Mouse (Mus musculus): ENCODE data around the gene Sh3bgrl2. TPM values are rescaled to one million over a fixed set of nuclear protein-coding genes. Genes with fewer than 3 reads are reported as not detected.

The Sh3bgrl2 gene
- total and polyA plus RNA-seq, 3 experiments: 2.6 to 10.1 (median 3.7) TPM

- TF ChIP-seq EP300 (IDR thresholded peaks at IDR 0.05; ENCODE audit: insufficient read depth, low read depth, low read length) (no peak), CTCF (IDR thresholded peaks at IDR 0.05) (no peak), POLR2A (IDR thresholded peaks at IDR 0.05; ENCODE audit: insufficient read depth, low read depth, low read length) (no peak)
- WGBS: 81% methylated on average over 13 of the region's 13 CpGs
- Histone ChIP-seq H3K36me3 (ENCODE audit: control insufficient read depth, insufficient read depth, low read length) (no peaks in the 10 kb centered on the region), H3K4me1 (ENCODE audit: control insufficient read depth, insufficient read depth, low read length) (peaks cover 1% of the 10 kb centered on the region; the same call in 1 of the 2 replicates), H3K4me3 (no peak overlapping the region), H3K79me2 (replicated peaks; ENCODE audit: control insufficient read depth, insufficient read depth, low read length) (no peaks in the 10 kb centered on the region), H3K27ac (no peak overlapping the region), H3K9ac (ENCODE audit: low read depth, low read length) (no peak overlapping the region), H3K27me3 (ENCODE audit: control insufficient read depth, insufficient read depth, low read length) (no peaks in the 10 kb centered on the region)
- intact Hi-C loops (cut with DNase I): no loop called here
- DNase-seq: no peak
Observed at GRCm38 (mm10) chr9:83596646-83597481, 48.7 kb downstream of the Sh3bgrl2 start.

DNA sequence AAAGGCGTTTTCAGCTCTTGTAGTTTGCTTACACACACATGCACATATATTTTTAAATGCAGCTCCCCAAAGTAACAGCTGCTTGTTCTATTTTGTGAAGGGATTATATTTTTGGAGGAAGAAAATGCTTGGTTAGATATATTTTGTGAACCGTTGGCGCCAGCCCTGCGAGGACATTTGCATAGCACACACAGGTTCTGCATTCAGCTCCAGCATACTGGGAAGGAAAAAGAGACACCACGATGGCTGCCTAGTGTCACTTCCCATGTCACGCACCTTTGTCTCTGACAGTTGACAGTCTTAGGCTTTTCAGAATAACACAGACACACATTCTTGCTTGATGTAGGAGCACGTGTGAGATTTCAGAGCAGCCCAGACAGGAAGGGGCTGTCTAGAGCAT is 49.9 kb downstream of the Sh3bgrl2 start:
- peaks cover 1% of the 10 kb centered on the region; the same call in 1 of the 2 replicates for H3K4me1 ChIP-seq (ENCODE audit: control insufficient read depth, insufficient read depth, low read length)
- no peaks in the 10 kb centered on the region for H3K36me3 ChIP-seq (ENCODE audit: control insufficient read depth, insufficient read depth, low read length)
- WGBS: 74% methylated on average over 7 of the region's 7 CpGs
- H3K9ac ChIP-seq (ENCODE audit: low read depth, low read length): no peak overlapping the region
- DNase-seq: no peak
- H3K4me3 ChIP-seq: no peak overlapping the region
- no peak overlapping the region for H3K27ac ChIP-seq
- H3K27me3 ChIP-seq (ENCODE audit: control insufficient read depth, insufficient read depth, low read length): no peaks in the 10 kb centered on the region
- intact Hi-C loops (cut with DNase I): no loop called here
- TF ChIP-seq POLR2A (IDR thresholded peaks at IDR 0.05; ENCODE audit: insufficient read depth, low read depth, low read length) (no peak), EP300 (IDR thresholded peaks at IDR 0.05; ENCODE audit: insufficient read depth, low read depth, low read length) (no peak), CTCF (IDR thresholded peaks at IDR 0.05) (no peak)
- H3K79me2 ChIP-seq (replicated peaks; ENCODE audit: control insufficient read depth, insufficient read depth, low read length): no peaks in the 10 kb centered on the region

GRCm38 (mm10) chr9:83599505-83599904 is 51.4 kb downstream of the Sh3bgrl2 start:
- Histone ChIP-seq H3K4me3 (no peak overlapping the region), H3K27ac (no peak overlapping the region), H3K4me1 (ENCODE audit: control insufficient read depth, insufficient read depth, low read length) (peaks cover 1% of the 10 kb centered on the region; the same call in 1 of the 2 replicates), H3K27me3 (ENCODE audit: control insufficient read depth, insufficient read depth, low read length) (no peaks in the 10 kb centered on the region), H3K79me2 (replicated peaks; ENCODE audit: control insufficient read depth, insufficient read depth, low read length) (no peaks in the 10 kb centered on the region), H3K9ac (ENCODE audit: low read depth, low read length) (no peak overlapping the region), H3K36me3 (ENCODE audit: control insufficient read depth, insufficient read depth, low read length) (no peaks in the 10 kb centered on the region)
- intact Hi-C loops (cut with DNase I): no loop called here
- WGBS: 32% methylated on average over 6 of the region's 6 CpGs
- TF ChIP-seq EP300 (IDR thresholded peaks at IDR 0.05; ENCODE audit: insufficient read depth, low read depth, low read length): no peak
- no peak for TF ChIP-seq POLR2A (IDR thresholded peaks at IDR 0.05; ENCODE audit: insufficient read depth, low read depth, low read length)
- TF ChIP-seq CTCF (IDR thresholded peaks at IDR 0.05): no peak
- DNase-seq: no peak

DNA sequence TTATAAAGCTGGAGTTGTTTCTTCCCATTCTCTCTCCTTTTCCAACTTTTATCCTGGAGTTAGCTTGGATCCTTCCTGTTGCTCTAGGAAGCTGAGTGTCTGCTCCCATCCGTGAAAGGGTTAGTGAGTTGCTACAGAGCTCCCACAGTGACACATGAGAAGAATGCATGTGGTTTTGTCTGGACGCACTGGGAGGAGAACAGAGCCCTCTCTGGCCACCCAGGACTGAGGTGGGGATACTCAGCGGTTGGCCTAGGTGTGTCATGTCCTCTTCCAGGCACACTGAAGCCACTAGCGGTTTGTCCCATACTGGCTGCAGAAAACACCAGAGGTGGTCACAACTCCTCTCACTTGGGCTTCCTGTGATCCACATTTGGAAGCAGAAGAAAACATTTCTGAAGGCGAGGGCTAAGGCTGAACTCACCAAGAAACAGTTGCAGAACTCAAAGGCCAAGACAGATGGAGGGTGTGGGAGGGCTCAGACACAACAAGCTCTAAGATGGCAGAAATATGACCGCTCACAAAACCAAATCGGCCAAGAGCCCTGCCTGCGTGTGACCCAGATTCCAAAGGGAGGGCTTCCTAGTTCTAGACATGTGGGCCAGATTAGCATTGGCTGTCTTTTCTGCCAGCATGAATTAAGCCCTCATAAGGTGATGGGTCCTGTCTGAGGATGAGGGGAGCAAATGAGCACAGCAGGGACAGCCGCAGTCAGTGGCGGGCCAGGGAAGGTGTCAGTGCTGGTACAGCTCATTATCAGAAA is 52.3 kb downstream of the Sh3bgrl2 start:
- H3K9ac ChIP-seq (ENCODE audit: low read depth, low read length): no peak overlapping the region
- 85% methylated on average over 10 of the region's 10 CpGs for WGBS
- H3K36me3 ChIP-seq (ENCODE audit: control insufficient read depth, insufficient read depth, low read length): no peaks in the 10 kb centered on the region
- peaks cover 1% of the 10 kb centered on the region; the same call in 1 of the 2 replicates for H3K4me1 ChIP-seq (ENCODE audit: control insufficient read depth, insufficient read depth, low read length)
- no peak for TF ChIP-seq POLR2A (IDR thresholded peaks at IDR 0.05; ENCODE audit: insufficient read depth, low read depth, low read length)
- no peak for TF ChIP-seq EP300 (IDR thresholded peaks at IDR 0.05; ENCODE audit: insufficient read depth, low read depth, low read length)
- TF ChIP-seq CTCF (IDR thresholded peaks at IDR 0.05): no peak
- no peak for DNase-seq
- H3K27ac ChIP-seq: no peak overlapping the region
- H3K4me3 ChIP-seq: no peak overlapping the region
- H3K79me2 ChIP-seq (replicated peaks; ENCODE audit: control insufficient read depth, insufficient read depth, low read length): no peaks in the 10 kb centered on the region
- no peaks in the 10 kb centered on the region for H3K27me3 ChIP-seq (ENCODE audit: control insufficient read depth, insufficient read depth, low read length)
- intact Hi-C loops (cut with DNase I): loop anchor here (5.0 kb wide), 1 partner anchor 48 kb away; no protein-coding TSS in a partner anchor

- no peak for DNase-seq
- H3K4me3 ChIP-seq: no peak overlapping the region
- H3K27me3 ChIP-seq (ENCODE audit: control insufficient read depth, insufficient read depth, low read length): no peaks in the 10 kb centered on the region
- intact Hi-C loops (cut with DNase I): loop anchor here (5.0 kb wide), 1 partner anchor 50 kb away; no protein-coding TSS in a partner anchor
- H3K27ac ChIP-seq: no peak overlapping the region
- H3K79me2 ChIP-seq (replicated peaks; ENCODE audit: control insufficient read depth, insufficient read depth, low read length): no peaks in the 10 kb centered on the region
- no peak overlapping the region for H3K9ac ChIP-seq (ENCODE audit: low read depth, low read length)
- H3K36me3 ChIP-seq (ENCODE audit: control insufficient read depth, insufficient read depth, low read length): no peaks in the 10 kb centered on the region
- WGBS: 73% methylated on average over 6 of the region's 6 CpGs
- TF ChIP-seq POLR2A (IDR thresholded peaks at IDR 0.05; ENCODE audit: insufficient read depth, low read depth, low read length) (no peak), EP300 (IDR thresholded peaks at IDR 0.05; ENCODE audit: insufficient read depth, low read depth, low read length) (no peak), CTCF (IDR thresholded peaks at IDR 0.05) (no peak)
- H3K4me1 ChIP-seq (ENCODE audit: control insufficient read depth, insufficient read depth, low read length): peaks cover 1% of the 10 kb centered on the region; the same call in 1 of the 2 replicates
Observed at GRCm38 (mm10) chr9:83602176-83602770, 54.1 kb downstream of the Sh3bgrl2 start.

Measured in heart, adult 2 months (tissue).